Mouse (Mus musculus): Measurements from ENCODE around the gene Rnf151.
"Not testable (repeated sequence)": the region's sequence is repeated elsewhere in the genome, so short reads cannot be mapped to it uniquely, and the experiment has no call there.

Gene Rnf151

GRCm38 (mm10) chr17:24732233-24732935 lies 14.5 kb upstream of the Rnf151 start:
- no peak for DNase-seq

GRCm38 (mm10) chr17:24730787-24731186 lies 12.9 kb upstream of the Rnf151 start:
- no peak for DNase-seq

- DNase-seq, result no peak
These were observed 11.2 kb upstream of the Rnf151 start for GRCm38 (mm10) chr17:24729067-24729466.

- DNase-seq, result no peak
These were observed 10.3 kb upstream of the Rnf151 start for GRCm38 (mm10) chr17:24728184-24728583.

- no peak for DNase-seq
These were observed 9.8 kb upstream of the Rnf151 start, which contains the start of gene Rpl3l for GRCm38 (mm10) chr17:24727618-24728017. Gene Rpl3l, plus strand, starts transcription at chr17:24727820.

- no peak for DNase-seq
These were observed 8.0 kb upstream of the Rnf151 start for GRCm38 (mm10) chr17:24725637-24726390.

- DNase-seq, result peak; percentile 98
These were observed 6.3 kb upstream of the Rnf151 start, which contains the start of gene Ndufb10 for GRCm38 (mm10) chr17:24724184-24724583. Gene Ndufb10, minus strand, starts transcription at chr17:24724478.

- DNase-seq, result no peak
These were observed 6.0 kb upstream of the Rnf151 start for GRCm38 (mm10) chr17:24723881-24724180.

GRCm38 (mm10) chr17:24723122-24723880 lies 5.4 kb upstream of the Rnf151 start:
- DNase-seq, result no peak

GRCm38 (mm10) chr17:24722220-24722924 lies 4.5 kb upstream of the Rnf151 start:
- no peak for DNase-seq

- DNase-seq, result not testable (repeated sequence)
These were observed 3.6 kb upstream of the Rnf151 start for GRCm38 (mm10) chr17:24721383-24721955.

GRCm38 (mm10) chr17:24720616-24721015 lies 2.8 kb upstream of the Rnf151 start:
- DNase-seq, result not testable (repeated sequence)

- peak; percentile 99 for DNase-seq
These were observed 1.8 kb upstream of the Rnf151 start for GRCm38 (mm10) chr17:24719494-24720222.

- not testable (repeated sequence) for DNase-seq
These were observed 1.1 kb upstream of the Rnf151 start for GRCm38 (mm10) chr17:24718938-24719337.

GRCm38 (mm10) chr17:24716166-24716682 lies 1.6 kb downstream of the Rnf151 start:
- DNase-seq, result no peak

GRCm38 (mm10) chr17:24715556-24715955 lies 2.3 kb downstream of the Rnf151 start:
- no peak for DNase-seq

- peak; percentile 55 for DNase-seq
These were observed 9.2 kb downstream of the Rnf151 start for GRCm38 (mm10) chr17:24708646-24709045.

- DNase-seq, result peak; percentile 15
These were observed 9.9 kb downstream of the Rnf151 start for GRCm38 (mm10) chr17:24707801-24708425.

GRCm38 (mm10) chr17:24706982-24707800 lies 10.7 kb downstream of the Rnf151 start, which contains the start of gene Tbl3:
Gene Tbl3, minus strand, starts transcription at chr17:24707660.
- DNase-seq, result peak; percentile 98

GRCm38 (mm10) chr17:24705821-24706220 lies 12.0 kb downstream of the Rnf151 start:
- DNase-seq, result no peak

Measured in lung, postnatal 36 days (tissue).